Mouse (Mus musculus): Measurements from ENCODE around the gene Eps15.

The Eps15 gene

DNA sequence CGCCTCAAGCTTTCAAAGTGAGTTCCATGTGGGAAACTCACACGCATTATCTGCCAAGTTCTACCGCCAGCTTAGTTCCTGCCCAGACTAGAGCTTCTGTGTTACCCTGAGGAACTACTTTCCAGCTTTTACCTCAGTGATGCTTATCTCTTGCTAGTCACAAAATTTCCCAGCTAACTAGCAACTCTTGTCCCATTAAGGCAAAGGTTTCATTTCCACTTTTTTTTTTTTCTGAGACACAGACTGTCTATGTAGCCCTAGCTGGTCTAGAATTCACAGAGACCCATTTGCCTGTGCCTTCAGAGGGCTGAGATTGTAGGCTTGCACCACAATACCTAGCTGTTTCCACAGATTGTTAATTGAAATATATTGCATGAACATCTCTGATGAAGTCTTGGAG is 12.6 kb upstream of the Eps15 start:
- DNase-seq (ENCODE audit: extremely low read depth, insufficient read length, low spot score): no peak

DNA sequence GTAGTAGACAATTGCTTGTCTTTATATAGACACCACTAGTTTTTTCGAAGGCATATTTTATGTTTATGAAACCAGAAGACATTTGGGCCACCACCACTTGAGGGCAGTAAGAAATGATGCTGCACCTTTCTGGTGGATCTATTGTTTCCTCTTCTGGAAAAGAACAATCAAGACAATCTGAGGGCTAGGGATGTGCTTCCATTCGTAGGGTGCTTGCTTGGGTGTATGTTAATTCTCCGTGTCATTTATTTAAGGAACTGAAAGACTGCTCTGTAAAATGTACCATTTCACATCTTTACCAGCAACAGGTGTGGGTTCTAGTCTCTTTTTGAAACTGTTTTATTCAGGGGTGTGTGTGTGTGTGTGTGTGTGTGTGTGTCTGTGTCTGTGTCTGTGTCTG is 11.2 kb upstream of the Eps15 start:
- no peak for DNase-seq (ENCODE audit: extremely low read depth, insufficient read length, low spot score)

DNA sequence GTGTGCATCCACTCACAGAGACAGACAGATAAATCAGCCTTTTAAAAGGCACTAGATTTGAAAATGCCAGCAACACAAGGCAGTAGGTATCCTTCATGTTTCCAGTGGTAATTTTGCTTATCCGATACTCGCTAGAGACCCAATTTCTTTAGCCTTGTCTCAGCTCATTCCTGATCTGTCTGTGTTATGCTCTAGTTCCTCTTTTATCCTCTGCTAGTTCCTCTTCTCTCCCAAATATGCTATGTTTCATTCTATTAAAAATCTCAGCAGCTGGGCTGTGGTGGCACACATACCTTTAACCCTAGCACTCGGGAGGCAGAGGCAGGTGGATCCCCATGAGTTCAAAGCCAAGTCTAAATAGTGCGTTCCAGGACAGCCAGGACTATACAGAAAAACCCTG is 8.3 kb upstream of the Eps15 start:
- no peak for DNase-seq (ENCODE audit: extremely low read depth, insufficient read length, low spot score)

DNA sequence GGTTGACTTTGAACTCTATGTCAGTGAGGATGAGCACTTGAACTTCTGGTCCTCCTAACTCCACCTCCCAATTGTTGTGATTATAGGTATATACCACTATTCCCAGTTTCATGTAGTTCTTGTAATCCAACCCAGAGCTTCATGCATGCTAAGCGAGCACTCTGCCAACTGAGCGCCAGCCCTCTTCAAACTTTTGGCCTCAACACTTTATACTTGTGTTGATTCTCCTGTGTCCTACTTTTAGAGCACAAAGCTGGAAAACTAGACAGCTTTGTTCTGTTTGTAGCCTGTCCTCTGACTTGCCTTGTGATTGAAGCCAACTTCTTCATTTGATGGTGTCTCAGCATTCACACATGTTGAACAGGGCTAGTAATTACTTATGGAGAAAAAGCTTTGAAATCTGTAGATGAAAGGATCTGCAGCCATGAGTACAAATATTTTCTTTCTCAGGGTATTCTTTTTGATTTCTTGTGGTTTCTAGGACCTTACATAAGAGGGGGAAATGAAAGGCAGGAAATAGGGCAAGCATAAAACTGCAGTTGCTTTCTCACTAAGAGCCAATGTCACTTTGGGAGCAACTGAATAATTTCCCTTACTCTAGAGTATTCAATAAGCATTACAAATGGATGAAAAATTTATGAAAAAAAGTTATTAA is 6.4 kb upstream of the Eps15 start:
- no peak for DNase-seq (ENCODE audit: extremely low read depth, insufficient read length, low spot score)

DNA sequence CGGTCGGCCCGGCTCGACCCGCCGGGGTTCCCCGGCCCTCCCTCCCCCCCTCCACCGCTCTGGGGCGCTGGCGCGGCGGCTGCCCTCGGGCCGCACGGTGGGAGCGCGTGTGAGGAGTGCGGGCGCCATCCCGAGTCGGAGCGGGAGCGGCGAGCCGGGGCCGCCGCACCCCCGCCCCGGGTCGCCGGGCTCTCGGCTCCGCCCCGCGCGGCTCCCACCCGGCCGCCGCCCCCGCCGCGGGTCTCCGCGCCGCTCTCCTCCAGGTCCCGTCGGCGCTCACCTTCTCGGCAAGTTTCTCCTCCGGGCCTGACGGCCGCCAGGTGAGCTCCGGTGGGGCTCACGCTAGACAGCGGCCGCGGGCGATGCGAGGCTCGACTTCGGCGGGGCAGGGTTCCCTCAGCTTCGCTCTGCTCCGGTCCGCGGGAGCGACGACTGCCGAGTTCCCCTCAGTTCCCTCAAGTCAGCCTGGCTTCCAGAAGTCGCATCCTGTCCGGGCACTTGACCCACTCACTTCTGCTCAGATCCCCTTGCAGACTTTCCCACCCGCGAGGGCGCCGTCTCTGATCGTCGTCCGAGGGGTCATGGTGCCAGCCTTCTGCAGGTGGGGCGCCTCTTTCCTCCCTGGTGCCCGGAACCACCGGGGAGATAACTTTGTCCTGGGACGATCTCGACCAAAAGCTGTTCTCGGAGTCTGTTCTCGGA is 542 bp downstream of the Eps15 start:
- DNase-seq (ENCODE audit: extremely low read depth, insufficient read length, low spot score): peak; percentile 61

DNA sequence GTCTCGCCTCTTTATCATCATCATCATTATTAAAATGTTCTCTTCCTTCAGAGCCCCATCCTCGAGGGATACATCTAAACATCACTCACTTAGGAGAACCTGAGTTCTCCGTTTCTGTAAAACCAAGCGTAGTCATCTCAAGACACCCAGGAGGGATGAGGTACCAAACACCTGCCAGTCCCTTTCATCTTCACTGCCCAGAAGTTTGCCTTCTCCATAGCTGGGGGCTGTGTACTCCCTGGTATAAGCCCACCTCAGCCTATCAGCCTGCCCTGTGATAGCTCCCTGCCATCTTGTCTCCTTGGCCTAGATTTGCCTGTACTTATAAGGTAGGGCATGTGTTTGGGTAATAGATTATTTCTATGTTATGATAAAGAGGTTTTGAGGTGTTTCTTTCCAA is 1.1 kb downstream of the Eps15 start:
- no peak for DNase-seq (ENCODE audit: extremely low read depth, insufficient read length, low spot score)

DNA sequence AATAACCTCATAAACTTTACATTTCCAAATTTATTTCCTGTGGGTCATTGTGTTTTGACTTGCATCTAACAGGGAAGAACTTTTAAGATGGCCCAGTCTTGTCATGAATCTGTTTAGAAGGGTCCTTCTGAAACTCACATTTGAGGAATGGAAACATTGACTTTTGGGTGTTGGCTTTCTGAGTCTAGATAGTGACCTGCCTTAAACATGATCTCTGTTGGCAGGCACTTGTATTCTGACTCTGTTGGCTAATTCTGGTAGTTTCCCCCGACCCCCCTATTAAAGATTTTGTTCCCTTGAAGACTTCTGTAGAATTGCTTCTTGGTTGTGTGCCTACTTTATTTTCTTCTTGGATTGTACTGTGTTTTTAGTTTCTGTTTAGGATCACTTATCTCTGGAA is 1.9 kb downstream of the Eps15 start:
- no peak for DNase-seq (ENCODE audit: extremely low read depth, insufficient read length, low spot score)

DNA sequence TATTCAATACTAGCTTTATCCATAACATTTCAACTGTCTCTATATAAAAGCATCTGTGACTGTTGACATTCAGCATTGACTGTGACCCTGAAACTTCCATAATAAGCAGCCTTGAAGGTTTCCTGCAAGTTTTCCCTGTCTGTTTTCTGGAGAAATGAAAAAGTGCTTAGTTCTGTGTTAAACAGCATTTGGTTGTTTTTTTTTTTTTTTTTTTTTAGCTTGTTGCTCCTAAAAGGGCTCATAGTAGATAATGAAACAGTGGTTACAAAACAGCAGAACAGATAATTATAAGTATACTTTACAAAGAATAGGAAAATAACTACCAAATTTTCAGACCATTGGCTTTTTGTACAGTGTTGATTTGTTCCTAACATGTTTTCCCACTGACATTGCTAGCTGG is 14.6 kb downstream of the Eps15 start:
- DNase-seq (ENCODE audit: extremely low read depth, insufficient read length, low spot score): no peak

DNA sequence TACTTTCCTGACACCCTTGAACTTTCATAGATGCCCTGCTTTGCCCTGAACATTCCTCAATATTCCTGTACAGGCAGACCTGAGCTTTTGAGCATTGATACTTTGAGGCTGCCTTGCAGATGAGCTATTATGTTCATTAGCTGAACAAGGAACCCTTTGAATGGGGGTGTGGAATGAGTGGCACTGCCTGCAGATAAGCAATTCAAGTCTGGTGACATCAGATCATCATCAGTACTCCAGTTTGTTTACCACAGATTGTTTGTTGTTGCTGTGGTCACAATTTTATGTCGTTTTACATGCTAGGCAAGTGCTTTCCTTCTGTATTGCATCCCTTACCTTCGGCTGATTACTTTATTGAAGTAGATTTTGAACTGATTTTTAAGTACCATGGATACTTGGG is 16.4 kb downstream of the Eps15 start:
- DNase-seq (ENCODE audit: extremely low read depth, insufficient read length, low spot score): no peak

DNA sequence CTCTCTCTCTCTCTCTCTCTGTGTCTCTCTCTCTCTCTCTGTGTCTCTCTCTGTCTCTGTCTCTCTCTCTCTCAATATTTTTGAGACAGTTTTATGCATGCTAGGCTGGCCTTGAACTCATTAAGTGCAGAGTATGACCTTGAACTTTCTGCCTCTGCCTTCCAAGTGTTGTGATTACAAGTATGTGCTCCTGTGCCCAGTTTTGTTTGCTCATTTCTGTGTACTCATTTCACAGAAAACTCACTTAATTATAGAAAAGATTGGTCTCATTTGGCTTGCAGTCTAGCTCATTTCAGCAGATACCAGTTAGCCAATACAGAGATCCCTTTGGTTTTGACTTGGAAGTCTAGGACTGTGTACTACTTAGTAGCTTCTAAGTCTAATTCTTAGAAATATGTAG is 19.1 kb downstream of the Eps15 start:
- DNase-seq (ENCODE audit: extremely low read depth, insufficient read length, low spot score): no peak

DNA sequence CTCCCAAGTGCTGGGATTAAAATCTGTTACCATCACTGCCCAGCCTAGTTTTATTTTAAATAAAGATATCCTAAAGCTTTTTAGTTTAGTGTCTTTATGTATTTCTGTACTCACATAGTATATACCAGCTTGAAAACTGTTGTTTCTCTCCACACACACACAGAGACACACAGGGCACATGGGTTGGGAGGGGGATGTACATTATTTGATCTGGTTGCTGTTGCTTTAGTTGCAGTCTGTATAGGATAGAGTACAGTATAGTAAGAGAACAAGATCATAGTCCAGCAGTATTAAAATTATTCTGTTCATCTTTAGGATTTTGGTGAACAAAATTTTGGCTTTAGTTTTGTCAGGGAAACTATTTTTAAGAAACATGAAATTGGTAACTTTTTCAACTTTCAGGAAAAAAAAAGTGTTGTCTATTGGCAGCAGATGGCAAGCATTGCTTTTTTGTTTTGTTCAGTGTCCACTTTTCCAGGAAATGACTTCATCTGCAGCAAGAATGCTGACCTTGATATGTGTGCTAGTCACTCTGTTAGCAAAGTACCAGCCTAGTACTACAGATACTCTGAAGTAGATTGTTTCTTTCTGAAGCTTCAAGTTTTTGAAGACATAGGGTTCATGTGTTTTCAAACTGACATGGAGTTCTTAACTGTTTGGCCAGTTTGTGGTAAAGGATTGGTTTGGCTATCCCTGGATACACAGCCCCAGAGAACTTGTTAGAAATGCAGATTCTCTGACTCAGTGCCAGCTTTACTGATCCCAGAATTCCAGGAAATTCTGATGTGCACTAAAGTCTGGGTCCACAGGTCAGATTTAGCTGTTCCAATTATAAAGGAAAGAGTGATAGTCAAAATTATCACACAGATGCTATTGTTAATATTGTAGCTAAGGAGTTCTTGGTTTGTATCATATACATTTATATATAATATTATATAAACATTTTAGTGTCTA is 37.1 kb downstream of the Eps15 start:
- no peak for DNase-seq (ENCODE audit: extremely low read depth, insufficient read length, low spot score)

DNA sequence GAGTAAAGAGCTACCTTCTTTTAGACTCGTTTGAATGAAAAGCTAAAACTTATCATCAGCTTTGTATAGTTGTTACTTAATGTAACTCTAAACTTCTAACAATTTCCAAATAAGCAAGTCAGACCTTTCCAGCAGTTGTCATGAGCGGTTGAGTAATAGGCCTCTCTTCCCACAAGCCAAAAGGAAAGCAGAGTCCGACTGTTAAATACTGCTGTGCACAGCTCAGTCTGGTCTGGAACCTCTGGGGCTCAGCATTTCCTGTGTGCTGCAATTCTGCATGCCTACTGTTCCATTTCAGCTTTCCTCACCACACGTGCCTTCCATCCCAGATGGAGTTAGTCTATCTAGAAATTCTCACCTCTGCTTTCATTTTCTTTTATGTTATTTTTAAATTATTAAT is 56.7 kb downstream of the Eps15 start:
- no peak for DNase-seq (ENCODE audit: extremely low read depth, insufficient read length, low spot score)

DNA sequence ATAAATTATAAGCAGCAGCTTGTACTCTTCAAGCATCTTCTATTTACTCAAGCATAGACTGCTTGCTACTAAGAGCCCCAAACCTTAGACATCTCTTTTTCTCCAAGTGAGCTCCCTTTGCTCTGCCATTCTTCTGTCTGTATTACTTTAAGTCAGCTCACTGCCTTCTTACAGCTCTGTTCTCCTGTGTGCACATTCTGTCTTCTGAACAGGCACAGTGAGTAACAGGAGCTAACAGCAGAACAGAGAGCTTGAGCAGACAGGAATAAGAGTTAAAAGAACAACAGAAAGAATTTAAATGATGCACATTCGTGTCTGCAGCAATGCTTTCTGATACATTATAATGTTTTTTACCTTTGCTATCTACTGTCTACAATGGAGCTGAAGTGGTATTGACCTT is 61.2 kb downstream of the Eps15 start:
- DNase-seq (ENCODE audit: extremely low read depth, insufficient read length, low spot score): no peak

DNA sequence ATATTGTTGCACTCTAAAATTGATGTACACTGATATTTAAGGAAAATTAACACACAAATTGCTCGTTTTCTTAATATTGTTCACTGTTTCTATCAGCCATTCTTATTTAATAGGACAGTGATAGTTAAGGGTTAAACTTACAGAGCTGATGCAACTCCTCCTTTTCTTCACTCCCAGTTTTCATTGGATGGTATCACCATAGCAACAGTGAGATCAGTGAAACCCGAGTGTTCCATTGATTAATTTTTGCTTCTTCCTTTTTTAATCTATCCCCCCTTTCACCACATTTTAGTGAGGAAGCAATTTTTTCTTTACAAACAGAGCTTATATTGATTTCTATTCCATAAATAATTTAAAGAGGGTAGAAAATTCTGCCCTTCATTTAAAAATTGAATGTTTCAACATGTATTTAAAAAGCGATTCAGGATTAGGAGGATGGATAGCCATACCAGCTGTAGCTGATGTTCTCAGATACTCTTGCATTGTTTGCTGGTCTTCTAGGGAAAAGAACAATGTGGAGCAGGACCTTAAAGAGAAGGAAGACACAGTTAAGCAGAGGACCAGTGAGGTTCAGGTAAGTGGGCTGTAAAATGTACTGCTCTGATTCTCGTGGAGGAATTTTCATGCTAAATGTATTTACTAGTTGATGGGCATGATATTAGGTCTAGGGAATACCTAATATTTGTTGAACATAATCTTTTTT is 62.9 kb downstream of the Eps15 start:
- no peak for DNase-seq (ENCODE audit: extremely low read depth, insufficient read length, low spot score)

DNA sequence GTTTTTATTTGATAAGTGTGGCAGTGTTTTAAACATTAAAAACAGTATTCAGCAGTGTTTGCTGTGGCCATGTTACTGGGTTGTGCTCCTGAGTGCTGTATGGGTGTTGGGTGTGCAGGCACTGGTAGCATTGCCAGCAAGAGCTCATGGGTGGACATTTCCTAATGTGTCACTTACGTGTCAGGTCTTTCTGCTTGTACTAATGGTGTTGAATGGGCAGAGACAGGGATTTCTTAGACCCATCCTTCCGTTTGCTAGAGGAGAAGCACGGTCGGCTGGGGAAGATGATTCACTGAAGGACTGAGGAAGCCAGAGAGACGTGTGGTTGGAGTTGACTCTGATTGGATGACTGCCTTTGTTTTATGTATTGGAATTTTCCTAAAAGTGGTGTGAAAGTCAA is 63.8 kb downstream of the Eps15 start:
- no peak for DNase-seq (ENCODE audit: extremely low read depth, insufficient read length, low spot score)

DNA sequence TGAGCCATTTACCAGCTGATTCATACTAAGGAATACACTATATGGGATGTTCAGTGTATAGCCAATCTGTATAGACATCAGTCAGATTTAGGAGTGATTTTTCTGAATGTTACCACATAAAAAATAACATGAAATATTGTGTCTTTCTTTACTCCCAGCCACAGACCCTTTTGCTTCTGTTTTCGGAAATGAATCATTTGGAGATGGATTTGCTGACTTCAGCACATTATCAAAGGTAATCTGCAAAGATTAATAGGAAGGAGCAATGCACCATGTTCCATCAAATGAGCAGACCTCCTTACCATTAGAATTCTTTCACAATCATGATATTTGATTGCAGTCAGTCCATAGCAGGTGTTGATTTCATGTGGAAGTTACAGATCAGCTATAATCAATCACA is 98.0 kb downstream of the Eps15 start:
- DNase-seq (ENCODE audit: extremely low read depth, insufficient read length, low spot score): no peak

DNA sequence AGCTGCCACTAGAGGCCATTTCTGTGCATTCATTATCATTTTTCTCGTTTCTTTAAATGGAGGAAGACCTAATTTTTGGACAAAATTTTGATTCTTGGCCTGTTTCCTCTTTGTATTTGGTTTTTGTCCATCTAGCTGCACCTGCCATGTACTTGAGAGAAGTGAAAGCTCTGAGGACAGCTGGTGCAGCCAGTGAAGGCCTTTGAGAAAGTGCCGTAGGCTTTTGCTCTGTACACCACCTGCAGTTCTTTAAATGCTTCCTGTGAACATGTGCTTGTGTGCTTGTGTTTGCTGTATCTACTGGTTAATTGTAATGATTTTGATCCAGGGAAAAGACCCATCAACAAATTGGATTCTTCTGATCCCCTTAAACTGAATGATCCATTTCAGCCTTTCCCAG is 102.4 kb downstream of the Eps15 start:
- no peak for DNase-seq (ENCODE audit: extremely low read depth, insufficient read length, low spot score)

DNA sequence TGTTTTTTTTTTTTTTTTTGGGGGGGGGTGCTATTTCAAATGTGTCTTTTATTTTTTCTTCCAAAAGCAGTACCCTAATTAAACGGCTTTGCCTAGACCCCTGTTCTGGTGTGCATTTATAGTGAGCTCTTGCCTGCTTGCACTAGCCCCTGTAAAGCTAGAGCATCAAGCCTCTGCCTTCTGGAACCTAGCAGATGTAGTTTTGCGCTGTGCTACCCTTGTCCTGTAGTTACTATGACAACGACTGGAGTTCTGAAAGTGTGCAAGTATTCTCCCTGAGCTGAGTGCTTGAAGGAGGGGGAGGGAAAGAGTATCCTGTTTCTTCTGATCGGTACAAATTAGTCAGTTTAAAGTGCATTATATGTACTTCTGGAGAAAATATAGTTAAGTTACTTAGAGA is 105.5 kb downstream of the Eps15 start:
- no peak for DNase-seq (ENCODE audit: extremely low read depth, insufficient read length, low spot score)

DNA sequence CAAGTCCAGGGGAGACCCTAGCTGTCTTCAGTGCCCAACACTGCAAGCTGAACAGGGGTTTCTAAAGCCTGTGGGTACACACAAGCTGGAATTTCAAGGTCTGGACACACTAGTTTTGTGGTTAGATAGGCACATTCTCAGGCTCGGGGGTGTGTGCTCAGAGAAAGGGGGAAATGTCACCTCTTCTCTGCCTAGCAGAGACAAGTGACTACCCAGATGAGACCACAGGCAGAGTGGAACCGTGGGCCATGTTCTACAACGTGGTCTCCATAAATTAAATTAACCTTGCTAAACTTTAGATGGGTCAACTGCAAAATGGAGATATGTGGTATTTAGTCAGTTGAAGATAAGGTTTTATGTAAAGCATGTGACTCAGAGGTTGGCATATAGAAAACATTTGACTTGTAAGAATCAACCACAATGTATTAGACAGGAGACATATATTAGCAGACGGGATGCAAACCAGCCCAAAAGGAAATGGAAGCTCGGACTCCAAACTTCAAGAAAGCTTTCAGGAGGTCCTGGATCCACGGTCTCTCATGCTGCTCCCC is 113.2 kb downstream of the Eps15 start:
- DNase-seq (ENCODE audit: extremely low read depth, insufficient read length, low spot score): no peak

DNA sequence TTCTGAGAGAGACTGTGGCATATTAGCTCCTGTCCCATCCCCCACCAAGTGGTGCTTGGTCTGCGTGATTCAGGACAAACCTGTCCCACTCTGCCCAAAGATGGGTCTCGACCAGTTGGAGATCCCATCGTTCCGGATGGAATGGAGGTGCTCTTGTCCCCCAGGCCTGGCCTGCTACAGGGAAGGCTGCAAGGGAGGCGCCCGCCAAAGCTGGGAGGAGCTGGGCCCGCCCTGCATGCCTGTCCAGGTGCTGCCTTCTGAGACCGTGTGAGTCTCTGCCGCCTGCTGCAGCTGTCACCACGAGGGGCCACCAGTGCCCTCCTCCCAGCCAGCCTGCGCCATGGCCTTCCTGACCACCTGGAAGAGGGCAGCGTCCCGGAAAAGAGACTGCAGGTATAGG is 113.8 kb downstream of the Eps15 start:
- no peak for DNase-seq (ENCODE audit: extremely low read depth, insufficient read length, low spot score)

Data from 3134 (cell line).